Mouse (Mus musculus) ES-Bruce4 (cell line): ENCODE results near the gene Cryzl1. TPM values are rescaled to one million over a fixed set of nuclear protein-coding genes. Genes with fewer than 3 reads are reported as not detected.

ENCODE experiments used
- H3K27ac ChIP-seq: 2 replicates; pipeline ENCODE4 v1.5.1; 2012; ENCODE audit warnings: low read length, inconsistent platforms; ENCODE audit not compliant: insufficient read depth
- H3K27me3 ChIP-seq: 2 replicates; pipeline ENCODE4 v1.6.1; 2012; ENCODE audit warnings: mild to moderate bottlenecking, low read length, inconsistent platforms; ENCODE audit not compliant: control insufficient read depth, poor library complexity, insufficient read depth, severe bottlenecking
- H3K36me3 ChIP-seq: 2 replicates; pipeline ENCODE4 v1.6.1; 2012; ENCODE audit warnings: inconsistent platforms, mild to moderate bottlenecking, low read length, moderate library complexity; ENCODE audit not compliant: control insufficient read depth, poor library complexity, insufficient read depth, severe bottlenecking
- H3K4me1 ChIP-seq: one replicate; pipeline ENCODE4 v1.8.1; 2011; ENCODE audit warnings: low read length; ENCODE audit not compliant: control insufficient read depth, insufficient read depth
- H3K4me3 ChIP-seq: 2 replicates; pipeline ENCODE4 v1.5.1; 2011; ENCODE audit warnings: low read depth, mild to moderate bottlenecking, low read length
- H3K9ac ChIP-seq: 2 replicates; pipeline ENCODE4 v1.6.1; 2012; ENCODE audit warnings: low read depth, mild to moderate bottlenecking, inconsistent platforms; ENCODE audit not compliant: poor library complexity, severe bottlenecking
- H3K9me3 ChIP-seq: replicated peaks from 2 replicates; pipeline ENCODE4 v1.6.1; 2012; ENCODE audit warnings: mild to moderate bottlenecking, low read length, inconsistent platforms; ENCODE audit not compliant: control insufficient read depth, poor library complexity, insufficient read depth, severe bottlenecking
- CTCF ChIP-seq: IDR thresholded peaks from one replicate; pipeline ENCODE4 v1.8.1; 2011; ENCODE audit warnings: low read depth, low read length
- EP300 ChIP-seq: IDR thresholded peaks from 2 replicates; pipeline ENCODE4 v1.6.1; 2011; ENCODE audit warnings: low read depth, low read length; ENCODE audit not compliant: insufficient read depth
- POLR2A ChIP-seq: IDR thresholded peaks from one replicate; pipeline ENCODE4 v1.8.1; 2011; ENCODE audit warnings: low read length; ENCODE audit not compliant: insufficient read depth
- polyA plus RNA-seq: library from polyadenylated mRNA; stranded (reverse); fragments of >200 nt; gene quantifications from 2 replicates; pipeline ENCODE4 v1.2.4, GENCODE M21; 2011; ENCODE audit warnings: low read depth; ENCODE audit not compliant: missing spikeins, insufficient read depth, insufficient read length

The Cryzl1 gene
- polyA plus RNA-seq, 1 experiment, result 60.0 TPM

GRCm38 (mm10) chr16:91761761-91762160 is 33.0 kb upstream of the Cryzl1 start:
- no peak overlapping the region for H3K4me3 ChIP-seq
- H3K27me3 ChIP-seq, result no peaks in the 10 kb centered on the region
- H3K36me3 ChIP-seq, result no peaks in the 10 kb centered on the region
- TF ChIP-seq POLR2A, result no peak
- H3K9me3 ChIP-seq, result no peaks in the 10 kb centered on the region
- H3K27ac ChIP-seq, result no peak overlapping the region
- H3K4me1 ChIP-seq, result peaks cover 2% of the 10 kb centered on the region
- H3K9ac ChIP-seq, result no peak overlapping the region

GRCm38 (mm10) chr16:91761202-91761601 is 32.4 kb upstream of the Cryzl1 start:
- no peak overlapping the region for H3K4me3 ChIP-seq
- TF ChIP-seq EP300, result no peak
- TF ChIP-seq POLR2A, result no peak
- TF ChIP-seq CTCF, result no peak
- peaks cover 2% of the 10 kb centered on the region for H3K4me1 ChIP-seq
- H3K27ac ChIP-seq, result no peak overlapping the region
- H3K9ac ChIP-seq, result no peak overlapping the region
- no peaks in the 10 kb centered on the region for H3K27me3 ChIP-seq
- H3K9me3 ChIP-seq, result no peaks in the 10 kb centered on the region
- no peaks in the 10 kb centered on the region for H3K36me3 ChIP-seq

- peaks cover 7% of the 10 kb centered on the region for H3K9me3 ChIP-seq
- no peak for TF ChIP-seq POLR2A
- no peak for TF ChIP-seq EP300
- TF ChIP-seq CTCF, result no peak
- no peaks in the 10 kb centered on the region for H3K27me3 ChIP-seq
Measured at GRCm38 (mm10) chr16:91754957-91755356, 26.2 kb upstream of the Cryzl1 start.

GRCm38 (mm10) chr16:91753611-91754010 is 24.8 kb upstream of the Cryzl1 start:
- Histone ChIP-seq H3K4me3 (no peak overlapping the region), H3K4me1 (no peaks in the 10 kb centered on the region), H3K36me3 (no peaks in the 10 kb centered on the region), H3K9ac (no peak overlapping the region), H3K9me3 (peaks cover 7% of the 10 kb centered on the region), H3K27me3 (no peaks in the 10 kb centered on the region), H3K27ac (no peak overlapping the region)
- TF ChIP-seq EP300 (no peak), POLR2A (no peak)

More at GRCm38 (mm10) chr16:91754957-91755356, 26.2 kb upstream of the Cryzl1 start:
- H3K36me3 ChIP-seq, result no peaks in the 10 kb centered on the region
- H3K4me1 ChIP-seq, result no peaks in the 10 kb centered on the region
- H3K4me3 ChIP-seq, result no peak overlapping the region
- no peak overlapping the region for H3K27ac ChIP-seq
- no peak overlapping the region for H3K9ac ChIP-seq

GRCm38 (mm10) chr16:91751644-91752385 is 23.0 kb upstream of the Cryzl1 start:
- no peaks in the 10 kb centered on the region for H3K36me3 ChIP-seq
- TF ChIP-seq POLR2A, result no peak
- no peak for TF ChIP-seq CTCF
- no peak for TF ChIP-seq EP300
- H3K27ac ChIP-seq, result no peak overlapping the region
- no peak overlapping the region for H3K4me3 ChIP-seq
- H3K9me3 ChIP-seq, result peaks cover 7% of the 10 kb centered on the region
- H3K4me1 ChIP-seq, result no peaks in the 10 kb centered on the region
- H3K27me3 ChIP-seq, result no peaks in the 10 kb centered on the region
- H3K9ac ChIP-seq, result no peak overlapping the region

GRCm38 (mm10) chr16:91747567-91747966 is 18.8 kb upstream of the Cryzl1 start:
- H3K27ac ChIP-seq, result no peak overlapping the region
- H3K4me3 ChIP-seq, result no peak overlapping the region
- no peaks in the 10 kb centered on the region for H3K27me3 ChIP-seq
- no peak for TF ChIP-seq CTCF
- TF ChIP-seq EP300, result no peak
- TF ChIP-seq POLR2A, result no peak
- H3K36me3 ChIP-seq, result no peaks in the 10 kb centered on the region
- H3K4me1 ChIP-seq, result no peaks in the 10 kb centered on the region
- peaks cover 7% of the 10 kb centered on the region for H3K9me3 ChIP-seq
- H3K9ac ChIP-seq, result no peak overlapping the region
